Mouse (Mus musculus) forebrain, postnatal 0 days (tissue): ENCODE measurements around the gene Pcgf2. TPM values are rescaled to one million over a fixed set of nuclear protein-coding genes. Genes with fewer than 3 reads are reported as not detected.
"Not testable (repeated sequence)": the region's sequence is repeated elsewhere in the genome, so short reads cannot be mapped to it uniquely, and the experiment has no call there.

Experiments
- ATAC-seq: fragments of 200-750 bp; cut with Nextera tagmentation; 2 replicates; pipeline ENCODE4 v1.8.0; 2017; ENCODE audit warnings: mild to moderate bottlenecking, moderate library complexity
- DNase-seq: peaks from one replicate; pipeline ENCODE4 v3.0.0-alpha.2; 2015
- H3K27ac ChIP-seq: fragments of 300-500 bp; sonication (generic); 2 replicates; pipeline ENCODE4 v1.5.1; 2014; ENCODE audit warnings: low read depth, mild to moderate bottlenecking, antibody characterized with exemption, low read length, moderate library complexity, mixed read lengths
- H3K27me3 ChIP-seq: fragments of 300-500 bp; sonication (generic); 2 replicates; pipeline ENCODE4 v1.6.1; 2014; ENCODE audit warnings: mild to moderate bottlenecking, low read length, mixed read lengths; ENCODE audit not compliant: insufficient read depth
- H3K36me3 ChIP-seq: fragments of 300-500 bp; sonication (generic); 2 replicates; pipeline ENCODE4 v1.6.1; 2014; ENCODE audit warnings: mild to moderate bottlenecking, moderate library complexity; ENCODE audit not compliant: insufficient read depth
- H3K4me1 ChIP-seq: fragments of 300-500 bp; sonication (generic); 2 replicates; pipeline ENCODE4 v1.6.1; 2014; ENCODE audit warnings: antibody characterized with exemption; ENCODE audit not compliant: insufficient read depth
- H3K4me2 ChIP-seq: fragments of 300-500 bp; sonication (generic); 2 replicates; pipeline ENCODE4 v1.6.1; 2014; ENCODE audit warnings: low read depth, mild to moderate bottlenecking, moderate library complexity
- H3K4me3 ChIP-seq: fragments of 300-500 bp; sonication (generic); 2 replicates; pipeline ENCODE4 v1.5.1; 2014; ENCODE audit warnings: low read depth, low read length, mixed read lengths
- H3K9ac ChIP-seq: fragments of 300-500 bp; sonication (generic); 2 replicates; pipeline ENCODE4 v1.6.1; 2014; ENCODE audit warnings: mild to moderate bottlenecking
- H3K9me3 ChIP-seq: fragments of 300-500 bp; sonication (generic); 2 replicates; pipeline ENCODE4 v1.6.1; 2016; ENCODE audit warnings: low read length
- CTCF ChIP-seq: sonication (generic); IDR thresholded peaks from 2 replicates; pipeline ENCODE4 v1.5.1; 2016; ENCODE audit warnings: antibody characterized with exemption, control low read depth, low read depth
- WGBS: fragments of 180-500 bp; shearing (Covaris S2); extraction: QIAGEN DNeasy Blood & Tissue Kit; methylation state at CpG from one replicate; pipeline ENCODE4 v1.1.7; 2014; 5-methylcytosine and 5-hydroxymethylcytosine counted together
- polyA plus RNA-seq: library from polyadenylated mRNA; unstranded; fragments of >200 nt; fragmentation: Nextera tagmentation; extraction: Ambion mirVana; gene quantifications from 2 replicates; pipeline ENCODE4 v1.2.1, GENCODE M21; 2015
- total RNA-seq: library from RNA; depleted of rRNA; stranded (reverse); fragments of >200 nt; gene quantifications from 2 replicates; pipeline ENCODE4 v1.2.3, GENCODE M21; 2014

Gene Pcgf2
- total and polyA plus RNA-seq, 2 experiments from 2014 or later = 12.6 to 21.9 TPM

DNA sequence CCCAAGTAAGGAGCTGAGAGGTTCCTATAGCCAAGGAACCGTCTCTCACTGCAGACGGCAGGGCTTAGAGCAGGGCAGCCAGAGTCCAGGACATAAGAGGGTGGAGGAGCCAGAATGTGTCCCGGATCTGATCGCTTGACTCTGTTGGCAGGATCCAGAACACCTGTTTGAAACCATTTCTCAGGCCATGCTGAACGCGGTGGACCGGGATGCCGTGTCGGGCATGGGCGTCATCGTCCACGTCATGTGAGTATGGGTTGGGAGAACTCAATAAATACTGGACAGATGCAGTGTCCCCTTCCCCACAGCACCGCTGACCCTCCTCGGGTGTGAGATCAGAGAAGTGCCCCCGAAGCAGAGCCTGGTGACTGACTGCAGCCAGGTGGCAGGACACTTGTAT, 12.0 kb upstream of the Pcgf2 start:
- no peak overlapping the region for H3K4me2 ChIP-seq
- H3K27ac ChIP-seq = no peak overlapping the region
- 95% methylated on average over 15 of the region's 15 CpGs for WGBS
- H3K4me3 ChIP-seq = no peak overlapping the region
- DNase-seq = no peak
- H3K36me3 ChIP-seq = peaks cover 57% of the 10 kb centered on the region
- no peaks in the 10 kb centered on the region for H3K27me3 ChIP-seq
- no peak for ATAC-seq
- H3K9me3 ChIP-seq = no peaks in the 10 kb centered on the region
- no peak for TF ChIP-seq CTCF
- no peak overlapping the region for H3K9ac ChIP-seq
- H3K4me1 ChIP-seq = no peaks in the 10 kb centered on the region

DNA sequence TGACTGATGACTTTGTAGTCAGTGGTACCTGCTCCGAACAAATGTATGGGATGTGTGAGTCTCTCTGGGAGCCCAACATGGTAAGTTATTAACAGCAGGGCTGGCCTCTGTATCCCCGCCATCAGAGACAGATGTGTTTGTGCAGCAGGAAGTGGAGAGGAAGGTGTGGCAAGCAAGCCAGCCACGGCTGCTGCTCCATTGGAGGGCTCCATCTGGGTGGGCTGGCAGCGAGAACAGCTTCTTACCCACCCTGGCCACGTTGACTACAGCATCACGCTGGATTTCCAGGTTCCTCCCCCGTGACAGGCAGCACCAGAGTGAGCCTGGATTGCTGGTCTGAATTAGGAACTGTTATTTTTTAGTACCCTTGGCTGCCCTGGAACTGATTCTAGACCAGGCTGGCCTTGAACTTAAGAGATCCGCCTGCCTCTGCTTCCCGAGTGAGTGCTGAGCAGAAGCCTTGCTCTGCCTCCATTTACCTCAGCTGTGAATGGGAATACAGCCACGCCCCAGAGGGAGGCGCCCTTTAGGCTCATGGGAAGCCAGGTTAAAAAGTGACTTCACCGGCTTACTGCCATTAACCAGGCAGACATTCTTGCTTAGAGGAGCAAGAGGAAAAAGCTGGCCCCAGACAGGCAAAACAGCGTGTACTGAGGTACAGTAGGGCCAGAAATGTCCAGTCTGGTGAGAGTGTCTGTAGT, 11.1 kb upstream of the Pcgf2 start:
- WGBS = 83% methylated on average over 13 of the region's 13 CpGs
- no peaks in the 10 kb centered on the region for H3K9me3 ChIP-seq
- no peak overlapping the region for H3K4me2 ChIP-seq
- no peak overlapping the region for H3K9ac ChIP-seq
- no peaks in the 10 kb centered on the region for H3K27me3 ChIP-seq
- peaks cover 58% of the 10 kb centered on the region for H3K36me3 ChIP-seq
- H3K4me1 ChIP-seq = no peaks in the 10 kb centered on the region
- ATAC-seq = no peak
- no peak for TF ChIP-seq CTCF
- no peak overlapping the region for H3K4me3 ChIP-seq
- H3K27ac ChIP-seq = no peak overlapping the region
- no peak for DNase-seq

DNA sequence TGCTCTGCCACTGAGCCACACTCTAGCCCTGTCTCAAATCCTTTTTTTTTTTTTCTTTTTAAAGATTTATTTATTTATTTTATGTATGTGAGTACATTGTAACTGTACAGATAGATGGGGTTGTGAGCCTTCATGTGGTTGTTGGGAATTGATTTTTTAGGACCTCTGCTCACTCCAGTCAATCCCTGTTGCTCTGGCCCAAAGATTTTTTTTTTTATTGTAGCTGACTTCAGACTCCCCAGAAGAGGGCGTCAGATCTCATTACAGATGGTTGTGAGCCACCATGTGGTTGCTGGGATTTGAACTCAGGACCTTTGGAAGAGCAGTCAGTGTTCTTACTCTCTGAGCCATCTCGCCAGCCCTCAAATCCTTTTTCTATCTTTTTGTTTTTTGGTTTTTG, 9.8 kb upstream of the Pcgf2 start:
- not testable (repeated sequence) for DNase-seq
- peaks cover 60% of the 10 kb centered on the region for H3K36me3 ChIP-seq

DNA sequence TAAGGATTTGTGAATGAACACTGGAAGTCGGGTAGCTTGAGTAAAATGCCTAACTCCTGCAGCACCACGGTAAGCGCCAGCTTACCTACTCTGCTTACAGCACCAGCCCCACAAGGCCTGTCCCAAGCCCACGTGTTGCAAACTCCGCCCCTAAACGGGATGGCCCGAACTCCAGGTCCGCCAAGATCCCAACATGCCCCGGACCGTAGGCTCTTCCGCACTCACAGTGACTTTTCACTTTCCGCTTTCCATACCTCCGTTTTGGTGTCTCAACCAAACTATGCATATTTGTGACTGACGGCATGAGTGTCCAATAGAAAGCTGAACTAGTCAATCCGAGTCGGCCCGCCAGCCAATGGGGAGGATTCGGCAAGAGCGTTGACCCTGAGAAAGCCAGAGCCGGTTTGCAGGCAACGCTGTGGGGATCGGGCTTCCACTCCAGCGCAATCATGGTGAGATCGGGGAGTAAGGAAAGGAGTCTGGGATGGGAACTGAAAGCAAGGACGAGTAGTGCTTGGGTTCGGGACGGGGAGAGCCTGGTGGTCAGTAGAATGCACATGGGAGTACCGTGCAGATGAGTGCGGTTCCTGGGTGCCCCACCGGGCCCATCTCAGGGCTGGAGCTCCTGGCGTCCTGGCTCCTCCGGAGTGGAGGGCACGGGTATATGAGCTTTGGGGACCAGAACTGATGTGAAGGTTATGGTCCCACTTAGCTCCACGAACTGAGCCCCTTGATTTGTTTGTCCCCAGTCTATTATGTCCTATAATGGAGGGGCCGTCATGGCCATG, 2.9 kb upstream of the Pcgf2 start, which contains the start of gene Psmb3:
Psmb3 (plus strand) TSS at position 361 of the 788 bp plus-strand sequence.
- DNase-seq = peak; percentile 100
- Histone ChIP-seq H3K4me2 (peak within 1 kb of the TSS; percentile 71), H3K4me1 (peaks cover 17% of the 10 kb centered on the region), H3K4me3 (peak within 1 kb of the TSS; percentile 83), H3K27ac (peak within 1 kb of the TSS; percentile 92), H3K9ac (peak within 1 kb of the TSS; percentile 78), H3K9me3 (no peaks in the 10 kb centered on the region), H3K27me3 (no peaks in the 10 kb centered on the region), H3K36me3 (peaks cover 23% of the 10 kb centered on the region)
- WGBS = under 1% methylated on average over 35 of the region's 35 CpGs
- TF ChIP-seq CTCF = no peak
- peak; percentile 89 for ATAC-seq

More for the DNA sequence above, 9.8 kb upstream of the Pcgf2 start:
- H3K4me3 ChIP-seq, H3K9me3 ChIP-seq, H3K4me1 ChIP-seq, H3K4me2 ChIP-seq, H3K9ac ChIP-seq, ATAC-seq, H3K27ac ChIP-seq, H3K27me3 ChIP-seq: not testable (repeated sequence)
- 74% methylated on average over 2 of the region's 2 CpGs for WGBS

DNA sequence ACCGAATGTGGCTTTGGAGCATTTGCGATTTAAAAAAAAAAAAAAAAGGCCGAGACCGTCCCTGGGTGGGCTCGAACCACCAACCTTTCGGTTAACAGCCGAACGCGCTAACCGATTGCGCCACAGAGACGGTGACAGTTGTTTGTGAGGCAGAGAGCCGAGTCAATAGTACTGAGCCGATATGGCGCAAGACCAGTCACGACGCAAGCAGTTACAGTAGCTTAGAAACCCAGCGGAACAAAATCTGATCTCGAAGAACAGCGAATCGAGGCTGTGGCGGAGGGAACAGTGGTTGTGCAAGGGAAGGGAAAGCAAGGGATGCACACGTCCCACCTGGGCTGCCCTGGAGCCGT, 2.1 kb upstream of the Pcgf2 start:
- peaks cover 19% of the 10 kb centered on the region for H3K4me1 ChIP-seq
- no peaks in the 10 kb centered on the region for H3K9me3 ChIP-seq
- no peak for TF ChIP-seq CTCF
- peak overlapping the region; percentile 78 for H3K9ac ChIP-seq
- H3K4me2 ChIP-seq = peak overlapping the region; percentile 71
- H3K36me3 ChIP-seq = peaks cover 18% of the 10 kb centered on the region
- H3K4me3 ChIP-seq = peak overlapping the region; percentile 83
- no peaks in the 10 kb centered on the region for H3K27me3 ChIP-seq
- ATAC-seq (peak; percentile 17; the same call in 1 of the 2 replicates), DNase-seq (peak; percentile 96)
- H3K27ac ChIP-seq = peak overlapping the region; percentile 92
- 1% methylated on average over 24 of the region's 24 CpGs for WGBS

DNA sequence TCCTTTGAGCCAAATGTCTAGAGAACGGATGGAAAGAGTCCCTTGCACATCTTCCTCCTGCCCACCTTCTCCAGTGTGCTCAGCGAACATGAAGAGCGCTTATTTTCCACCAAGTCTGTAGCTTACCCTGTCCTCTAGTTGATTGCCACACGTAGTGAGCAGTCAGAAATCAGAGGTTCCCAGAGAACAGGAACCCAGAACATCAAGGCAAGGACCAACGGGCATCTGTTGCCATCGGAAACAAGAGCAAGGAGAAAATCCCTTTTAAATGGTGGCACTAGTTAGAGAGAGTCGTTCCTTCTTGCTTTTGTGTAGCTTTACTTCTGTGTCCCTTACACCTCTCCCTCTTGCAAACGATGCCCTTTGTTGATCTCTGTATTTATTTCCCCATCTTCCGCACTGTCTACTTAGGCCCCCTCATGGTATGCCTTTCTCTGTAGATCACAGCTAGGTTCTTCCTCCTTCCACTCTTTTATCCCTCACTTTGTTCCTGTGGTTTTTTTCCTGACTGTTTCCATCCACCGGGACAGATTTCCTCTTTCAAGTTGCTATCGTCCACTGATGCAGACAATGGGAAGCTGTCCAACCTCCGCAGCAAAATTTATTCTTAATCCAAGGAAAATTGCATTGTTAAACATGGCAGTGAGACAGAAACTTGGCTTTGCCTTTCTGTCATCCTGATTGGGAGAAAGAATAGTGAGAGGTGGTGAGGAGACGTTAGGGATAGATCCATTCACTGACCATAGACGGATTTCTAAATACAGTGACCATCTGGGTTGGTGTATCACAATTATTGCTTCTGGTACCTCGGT, 1.5 kb upstream of the Pcgf2 start:
- no peak for TF ChIP-seq CTCF
- Histone ChIP-seq H3K27ac (peak overlapping the region; percentile 60), H3K9ac (peak overlapping the region; percentile 38), H3K36me3 (peaks cover 12% of the 10 kb centered on the region; the same call in 1 of the 2 replicates), H3K4me2 (peak overlapping the region; percentile 71), H3K9me3 (no peaks in the 10 kb centered on the region), H3K4me3 (peak overlapping the region; percentile 92), H3K4me1 (peaks cover 25% of the 10 kb centered on the region), H3K27me3 (no peaks in the 10 kb centered on the region)
- 42% methylated on average over 15 of the region's 15 CpGs for WGBS
- ATAC-seq (no peak), DNase-seq (peak; percentile 27)
